Mouse (Mus musculus): ENCODE data around the gene Gm21860. TPM values are rescaled to one million over a fixed set of nuclear protein-coding genes. Genes with fewer than 3 reads are reported as not detected.
"Not testable (repeated sequence)": the region's sequence is repeated elsewhere in the genome, so short reads cannot be mapped to it uniquely, and the experiment has no call there.

Gene Gm21860
- polyA plus RNA-seq, 1 experiment from 2014 or later = not detected

DNA sequence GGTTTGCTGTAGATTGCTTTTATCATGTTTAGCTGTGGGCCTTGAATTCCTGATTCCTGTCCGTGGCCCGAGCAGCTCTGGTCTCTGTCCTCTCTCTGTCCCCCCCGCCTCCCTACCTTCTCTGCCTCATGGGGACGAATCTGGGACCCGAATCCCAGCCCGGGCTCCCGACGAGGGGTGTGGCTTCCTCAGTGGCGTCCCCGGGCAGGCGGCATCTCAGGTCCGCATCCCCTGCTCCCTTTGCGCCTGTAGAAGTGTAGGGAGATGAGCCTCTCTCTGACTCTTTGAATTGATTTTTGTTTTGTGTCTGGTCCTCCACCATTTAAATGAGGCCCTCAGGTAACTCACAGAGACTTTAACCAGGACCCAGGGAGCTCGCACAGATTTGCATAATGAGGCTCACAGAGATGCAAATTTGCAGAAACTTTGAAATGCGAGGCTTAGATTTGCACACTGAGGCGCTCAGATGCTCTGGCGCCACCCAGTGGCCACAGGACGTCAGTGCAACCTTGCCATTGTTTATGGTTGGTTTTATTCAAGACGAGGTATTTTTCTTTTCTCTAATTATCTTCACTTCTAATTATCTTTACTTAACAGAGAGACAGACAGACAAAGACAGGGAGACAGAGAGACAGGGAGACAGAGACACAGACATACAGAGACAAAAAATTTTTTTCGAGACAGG lies 23.6 kb downstream of the Gm21860 start:
- H3K4me2 ChIP-seq; H3K27ac ChIP-seq; H3K4me1 ChIP-seq (replicated peaks); H3K9ac ChIP-seq; H3K27me3 ChIP-seq; H3K4me3 ChIP-seq; H3K9me3 ChIP-seq (replicated peaks); H3K36me3 ChIP-seq: not testable (repeated sequence)
- ATAC-seq (replicated peaks; ENCODE audit: insufficient number of reproducible peaks, insufficient read depth, low FRiP score, low read depth) = peak; percentile 92
- WGBS = 58% methylated on average over 20 of the region's 20 CpGs

DNA sequence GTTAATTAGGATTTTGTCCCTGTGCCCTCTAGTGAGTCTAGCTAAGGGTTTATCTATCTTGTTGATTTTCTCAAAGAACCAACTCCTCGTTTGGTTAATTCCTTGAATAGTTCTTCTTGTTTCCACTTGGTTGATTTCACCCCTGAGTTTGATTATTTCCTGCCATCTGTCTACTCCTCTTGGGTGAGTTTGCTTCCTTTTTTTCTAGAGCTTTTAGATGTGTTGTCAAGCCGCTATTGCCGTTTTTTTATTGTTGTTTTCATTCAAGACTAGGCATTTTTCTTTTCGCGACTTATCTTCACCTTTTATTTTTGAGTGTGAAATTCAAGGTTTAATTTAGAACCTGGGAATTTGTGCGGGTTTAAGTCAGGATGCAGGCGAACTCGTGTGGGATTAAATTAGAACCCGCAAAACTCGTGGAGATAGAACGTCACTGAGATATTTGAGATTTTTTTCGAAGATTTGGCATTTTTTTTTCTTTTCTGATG lies 24.8 kb downstream of the Gm21860 start:
- not testable (repeated sequence) for ATAC-seq (replicated peaks; ENCODE audit: insufficient number of reproducible peaks, insufficient read depth, low FRiP score, low read depth); H3K36me3 ChIP-seq; H3K4me2 ChIP-seq; H3K9ac ChIP-seq; H3K9me3 ChIP-seq (replicated peaks); H3K4me3 ChIP-seq; H3K27me3 ChIP-seq; H3K27ac ChIP-seq; H3K4me1 ChIP-seq (replicated peaks)
- WGBS = 59% methylated on average over 12 of the region's 12 CpGs

DNA sequence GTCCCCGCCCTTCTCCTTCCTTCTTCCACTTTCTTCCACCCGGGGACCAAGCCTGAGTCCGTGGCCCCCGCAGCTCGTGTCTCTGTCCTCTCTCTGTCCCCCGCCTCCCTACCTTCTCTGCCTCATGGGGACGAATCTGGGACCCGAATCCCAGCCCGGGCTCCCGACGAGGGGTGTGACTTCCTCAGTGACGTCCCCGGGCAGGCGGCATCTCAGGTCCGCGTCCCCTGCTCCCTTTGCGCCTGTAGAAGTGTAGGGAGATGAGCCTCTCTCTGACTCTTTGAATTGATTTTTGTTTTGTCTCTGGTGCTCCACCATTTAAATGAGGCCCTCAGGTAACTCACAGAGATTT lies 25.7 kb downstream of the Gm21860 start:
- H3K4me1 ChIP-seq (replicated peaks); H3K27ac ChIP-seq; H3K9me3 ChIP-seq (replicated peaks); H3K27me3 ChIP-seq; H3K9ac ChIP-seq; H3K36me3 ChIP-seq; H3K4me3 ChIP-seq; H3K4me2 ChIP-seq: not testable (repeated sequence)
- ATAC-seq (replicated peaks; ENCODE audit: insufficient number of reproducible peaks, insufficient read depth, low FRiP score, low read depth) = peak; percentile 66; the same call in 1 of the 2 replicates
- 78% methylated on average over 17 of the region's 17 CpGs for WGBS

DNA sequence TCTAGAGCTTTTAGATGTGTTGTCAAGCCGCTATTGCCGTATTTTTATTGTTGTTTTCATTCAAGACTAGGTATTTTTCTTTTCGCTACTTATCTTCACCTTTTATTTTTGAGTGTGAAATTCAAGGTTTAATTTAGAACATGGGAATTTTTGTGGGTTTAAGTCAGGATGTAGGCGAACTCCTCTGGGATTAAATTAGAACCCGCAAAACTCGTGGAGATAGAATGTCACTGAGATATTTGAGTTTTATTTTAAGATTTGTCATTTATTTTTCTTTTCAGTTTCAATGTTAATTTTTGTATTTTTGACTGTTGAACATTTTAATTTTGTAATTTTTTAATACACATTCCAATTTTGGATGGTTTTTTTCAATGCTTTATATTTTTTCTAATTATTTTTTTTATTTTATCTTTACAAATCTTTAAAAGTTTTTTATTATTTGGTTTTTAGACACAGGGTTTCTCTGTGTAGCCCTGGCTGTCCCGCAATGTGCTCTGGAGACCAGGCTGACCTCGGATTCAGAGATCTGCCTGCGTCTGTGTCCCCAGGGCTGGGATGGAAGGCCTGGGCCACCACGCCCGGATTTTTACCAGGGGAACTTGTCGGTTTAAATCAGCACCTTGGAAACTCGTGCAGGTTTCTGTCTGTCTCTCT lies 26.2 kb downstream of the Gm21860 start:
- WGBS = 74% methylated on average over 13 of the region's 13 CpGs
- H3K4me2 ChIP-seq; H3K36me3 ChIP-seq; ATAC-seq (replicated peaks; ENCODE audit: insufficient number of reproducible peaks, insufficient read depth, low FRiP score, low read depth); H3K27ac ChIP-seq; H3K4me1 ChIP-seq (replicated peaks); H3K4me3 ChIP-seq; H3K9me3 ChIP-seq (replicated peaks); H3K27me3 ChIP-seq; H3K9ac ChIP-seq: not testable (repeated sequence)

DNA sequence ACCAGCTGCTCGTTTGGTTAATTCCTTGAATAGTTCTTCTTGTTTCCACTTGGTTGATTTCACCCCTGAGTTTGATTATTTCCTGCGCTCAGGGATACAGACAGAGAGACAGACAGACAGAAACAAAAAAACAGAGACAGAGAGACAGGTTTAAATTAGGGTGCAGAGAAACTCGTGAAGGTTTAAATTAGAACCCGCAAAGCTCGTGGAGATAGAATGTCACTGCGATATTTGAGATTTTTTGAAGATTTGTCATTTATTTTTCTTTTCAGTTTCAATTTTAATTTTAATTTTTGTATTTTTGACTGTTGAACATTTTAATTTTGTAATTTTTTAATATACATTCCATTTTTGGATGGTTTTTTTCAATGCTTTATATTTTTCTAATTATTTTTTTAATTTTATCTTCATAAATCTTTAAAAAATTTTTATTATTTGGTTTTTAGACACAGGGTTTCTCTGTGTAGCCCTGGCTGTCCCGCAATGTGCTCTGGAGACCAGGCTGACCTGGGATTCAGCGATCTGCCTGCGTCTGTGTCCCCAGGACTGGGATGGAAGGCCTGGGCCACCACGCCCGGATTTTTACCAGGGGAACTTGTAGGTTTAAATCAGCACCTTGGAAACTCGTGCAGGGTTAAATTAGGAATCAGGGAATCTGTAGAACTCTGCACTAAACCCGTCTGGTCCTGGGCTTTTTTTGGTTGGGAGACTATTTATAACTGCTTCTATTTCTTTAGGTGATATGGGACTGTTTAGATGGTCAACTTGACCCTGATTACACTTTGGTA lies 27.3 kb downstream of the Gm21860 start:
- not testable (repeated sequence) for H3K4me1 ChIP-seq (replicated peaks); H3K27ac ChIP-seq; H3K9me3 ChIP-seq (replicated peaks); H3K4me3 ChIP-seq; H3K27me3 ChIP-seq; H3K9ac ChIP-seq; H3K4me2 ChIP-seq; ATAC-seq (replicated peaks; ENCODE audit: insufficient number of reproducible peaks, insufficient read depth, low FRiP score, low read depth); H3K36me3 ChIP-seq
- WGBS = 68% methylated on average over 13 of the region's 13 CpGs

DNA sequence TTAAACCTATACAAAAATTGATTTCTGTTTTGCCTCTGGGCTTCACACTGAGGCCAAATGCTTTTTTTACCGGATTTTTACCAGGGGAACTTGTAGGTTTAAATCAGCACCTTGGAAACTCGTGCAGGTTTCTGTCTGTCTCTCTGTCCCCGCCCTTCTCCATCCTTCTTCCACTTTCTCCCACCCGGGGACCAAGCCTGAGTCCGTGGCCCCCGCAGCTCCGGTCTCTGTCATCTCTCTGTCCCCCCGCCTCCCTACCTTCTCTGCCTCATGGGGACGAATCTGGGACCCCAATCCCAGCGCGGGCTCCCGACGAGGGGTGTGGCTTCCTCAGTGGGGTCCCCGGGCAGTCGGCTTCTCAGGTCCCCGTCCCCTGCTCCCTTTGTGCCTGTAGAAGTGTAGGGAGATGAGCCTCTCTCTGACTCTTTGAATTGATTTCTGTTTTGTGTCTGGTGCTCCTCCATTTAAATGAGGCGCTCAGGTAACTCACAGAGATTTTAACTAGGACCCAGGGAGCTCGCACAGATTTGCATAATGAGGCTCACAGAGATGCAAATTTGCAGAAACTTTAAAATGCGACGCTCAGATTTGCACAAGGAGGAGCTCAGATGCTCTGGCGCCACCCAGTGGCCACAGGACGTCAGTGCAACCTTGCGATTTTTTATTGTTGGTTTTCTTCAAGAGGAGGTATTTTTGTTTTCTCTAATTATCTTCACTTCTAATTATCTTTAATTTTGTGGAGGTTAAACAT lies 28.7 kb downstream of the Gm21860 start:
- H3K27ac ChIP-seq; H3K4me2 ChIP-seq; ATAC-seq (replicated peaks; ENCODE audit: insufficient number of reproducible peaks, insufficient read depth, low FRiP score, low read depth); H3K4me3 ChIP-seq; H3K27me3 ChIP-seq; H3K9ac ChIP-seq; H3K4me1 ChIP-seq (replicated peaks); H3K36me3 ChIP-seq; H3K9me3 ChIP-seq (replicated peaks): not testable (repeated sequence)
- WGBS = 73% methylated on average over 23 of the region's 23 CpGs

DNA sequence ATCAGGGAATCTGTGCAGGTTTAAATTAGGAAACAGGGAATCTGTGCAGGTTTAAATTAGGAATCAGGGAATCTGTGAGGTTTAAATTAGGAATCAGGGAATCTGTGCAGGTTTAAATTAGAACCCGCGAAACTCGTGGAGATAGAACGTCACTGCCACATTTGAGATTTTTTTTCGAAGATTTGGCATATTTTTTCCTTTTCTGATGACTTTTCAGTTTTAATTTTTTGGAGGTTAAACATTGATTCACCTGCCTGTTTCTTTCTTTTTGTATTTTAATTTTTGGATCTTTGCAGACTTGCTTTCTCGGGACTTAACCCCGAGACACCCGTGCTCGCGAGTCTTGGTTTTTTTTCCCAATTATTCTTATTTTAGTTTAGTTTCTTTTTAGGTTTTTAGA lies 29.5 kb downstream of the Gm21860 start:
- H3K27me3 ChIP-seq; H3K9ac ChIP-seq; H3K9me3 ChIP-seq (replicated peaks); H3K4me3 ChIP-seq; H3K4me2 ChIP-seq; ATAC-seq (replicated peaks; ENCODE audit: insufficient number of reproducible peaks, insufficient read depth, low FRiP score, low read depth); H3K36me3 ChIP-seq; H3K27ac ChIP-seq; H3K4me1 ChIP-seq (replicated peaks): not testable (repeated sequence)
- 87% methylated on average over 10 of the region's 10 CpGs for WGBS

DNA sequence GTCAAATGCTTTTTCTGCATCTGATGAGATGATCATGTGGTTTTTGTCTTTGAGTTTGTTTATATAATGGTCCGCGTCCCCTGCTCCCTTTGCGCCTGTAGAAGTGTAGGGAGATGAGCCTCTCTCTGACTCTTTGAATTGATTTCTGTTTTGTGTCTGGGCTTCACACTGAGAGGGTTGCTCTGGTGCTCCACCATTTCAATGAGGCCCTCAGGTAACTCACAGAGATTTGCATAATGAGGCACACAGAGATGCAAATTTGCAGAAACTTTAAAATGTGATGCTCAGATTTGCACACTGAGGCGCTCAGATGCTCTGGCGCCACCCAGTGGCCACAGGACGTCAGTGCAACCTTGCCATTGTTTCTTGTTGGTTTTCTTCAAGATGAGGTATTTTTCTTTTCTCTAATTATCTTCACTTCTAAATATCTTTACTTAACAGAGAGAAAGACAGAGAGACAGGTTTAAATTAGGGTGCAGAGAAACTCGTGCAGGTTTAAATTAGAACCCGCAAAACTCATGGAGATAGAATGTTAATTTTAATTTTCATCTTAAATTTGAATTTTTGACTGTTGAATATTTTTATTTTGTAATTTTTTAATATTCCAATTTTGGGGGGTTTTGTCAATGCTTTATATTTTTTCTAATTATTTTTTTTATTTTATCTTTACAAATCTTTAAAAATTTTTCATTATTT lies 30.5 kb downstream of the Gm21860 start:
- not testable (repeated sequence) for H3K9ac ChIP-seq; H3K4me1 ChIP-seq (replicated peaks); H3K9me3 ChIP-seq (replicated peaks); H3K4me2 ChIP-seq; H3K27me3 ChIP-seq; H3K36me3 ChIP-seq; H3K27ac ChIP-seq; H3K4me3 ChIP-seq
- 0 out of 2 replicates have a peak, but pooled peaks have one; percentile 22 for ATAC-seq (replicated peaks; ENCODE audit: insufficient number of reproducible peaks, insufficient read depth, low FRiP score, low read depth)
- WGBS = 55% methylated on average over 8 of the region's 8 CpGs

DNA sequence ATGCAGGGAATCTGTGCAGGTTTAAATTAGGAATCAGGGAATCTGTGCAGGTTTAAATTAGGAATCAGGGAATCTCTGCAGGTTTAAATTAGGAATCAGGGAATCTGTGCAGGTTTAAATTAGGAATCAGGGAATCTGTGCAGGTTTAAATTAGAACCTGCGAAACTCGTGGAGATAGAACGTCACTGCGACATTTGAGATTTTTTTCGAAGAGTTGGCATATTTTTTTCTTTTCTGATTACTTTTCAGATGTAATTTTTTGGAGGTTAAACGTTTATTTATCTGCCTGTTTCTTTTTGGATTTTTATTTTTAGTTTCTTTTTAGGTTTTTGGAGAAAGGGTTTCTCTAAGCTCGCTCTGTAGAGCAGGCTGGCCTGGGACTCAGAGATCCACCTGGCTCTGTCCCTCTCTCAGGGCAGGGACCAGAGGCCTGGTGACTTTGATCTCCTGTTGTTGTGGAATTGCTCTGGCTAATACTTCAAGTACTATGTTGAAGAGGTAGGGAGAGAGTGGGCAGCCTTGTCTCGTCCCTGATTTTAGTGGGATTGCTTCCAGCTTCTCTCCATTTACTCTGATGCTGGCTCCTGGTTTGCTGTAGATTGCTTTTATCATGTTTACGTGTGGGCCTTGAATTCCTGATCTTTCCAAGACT lies 31.2 kb downstream of the Gm21860 start:
- not testable (repeated sequence) for H3K27ac ChIP-seq; H3K4me3 ChIP-seq; H3K27me3 ChIP-seq; H3K36me3 ChIP-seq; H3K9ac ChIP-seq; H3K9me3 ChIP-seq (replicated peaks); H3K4me1 ChIP-seq (replicated peaks); ATAC-seq (replicated peaks; ENCODE audit: insufficient number of reproducible peaks, insufficient read depth, low FRiP score, low read depth); H3K4me2 ChIP-seq
- 63% methylated on average over 9 of the region's 9 CpGs for WGBS

DNA sequence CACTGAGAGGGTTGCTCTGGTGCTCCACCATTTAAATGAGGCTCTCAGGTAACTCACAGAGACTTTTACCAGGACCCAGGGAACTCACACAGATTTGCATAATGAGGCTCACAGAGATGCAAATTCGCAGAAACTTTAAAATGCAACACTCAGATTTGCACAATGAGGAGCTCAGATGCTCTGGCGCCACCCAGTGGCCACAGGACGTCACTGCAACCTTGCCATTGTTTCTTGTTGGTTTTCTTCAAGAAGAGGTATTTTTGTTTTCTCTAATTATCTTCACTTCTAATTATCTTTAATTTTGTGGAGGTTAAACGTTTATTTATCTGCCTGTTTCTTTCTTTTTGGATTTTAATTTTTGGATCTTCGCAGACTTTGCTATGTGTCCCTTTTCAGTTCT lies 34.1 kb downstream of the Gm21860 start:
- not testable (repeated sequence) for H3K4me3 ChIP-seq; H3K9ac ChIP-seq; H3K9me3 ChIP-seq (replicated peaks); H3K4me2 ChIP-seq; H3K27me3 ChIP-seq; H3K36me3 ChIP-seq; ATAC-seq (replicated peaks; ENCODE audit: insufficient number of reproducible peaks, insufficient read depth, low FRiP score, low read depth); H3K4me1 ChIP-seq (replicated peaks); H3K27ac ChIP-seq
- WGBS = 45% methylated on average over 5 of the region's 5 CpGs
